In the genomic region with DNA sequence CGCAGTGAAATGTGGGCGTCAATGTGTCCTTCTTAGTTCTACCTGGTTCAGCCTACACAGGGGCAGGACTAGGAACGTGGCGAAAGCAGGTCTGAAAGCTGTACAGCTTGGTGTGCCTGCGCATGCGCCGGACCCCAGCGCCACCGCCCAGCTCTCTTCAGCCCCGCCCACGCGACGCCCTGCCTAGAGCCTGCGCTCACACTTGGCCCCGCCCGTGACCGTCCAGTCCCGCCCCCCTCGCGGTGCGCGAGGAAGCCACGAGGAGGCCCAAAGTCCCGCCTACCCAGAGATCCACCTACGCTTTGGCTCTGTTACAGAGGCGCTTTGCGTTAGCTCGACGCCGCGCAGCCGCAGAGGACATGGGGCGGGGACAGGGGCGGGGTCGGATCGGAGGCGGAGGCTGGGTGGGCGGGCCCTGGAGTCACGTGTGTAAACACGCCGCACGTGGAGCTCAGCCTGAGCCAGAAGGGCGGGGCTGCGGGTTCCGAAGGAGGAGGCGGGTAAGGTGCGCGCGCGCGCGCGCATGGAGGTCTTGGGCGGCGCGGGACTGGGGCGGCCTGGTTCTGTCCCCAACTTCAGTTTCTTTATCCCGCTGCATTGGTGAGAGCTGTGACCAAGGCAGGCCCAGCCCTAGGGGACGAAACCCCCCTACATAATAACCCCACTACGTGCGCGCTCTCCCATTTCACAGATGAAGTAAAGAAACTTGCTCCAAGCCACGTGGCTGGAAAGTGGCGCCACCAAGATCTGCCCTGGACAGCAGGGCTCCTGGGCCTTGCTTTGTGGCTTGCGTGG, we compare ENCODE assay signal across 8 mouse cellular contexts. TPM values are rescaled to one million over a fixed set of nuclear protein-coding genes. Genes with fewer than 3 reads are reported as not detected.
DNase-seq lines count a peak whose midpoint lies in the region; ATAC-seq lines count a peak whose summit lies in the region.

No protein-coding gene starts in this region.

- peak overlapping the region; percentile 49 for H3K9ac ChIP-seq in hindbrain, embryonic 15.5 days

- H3K9me3 ChIP-seq in hindbrain, embryonic 15.5 days: no peaks in the 10 kb centered on the region

- peak overlapping the region; percentile 83 for H3K4me2 ChIP-seq in hindbrain, embryonic 15.5 days

- H3K4me3 ChIP-seq in hindbrain, embryonic 15.5 days: peak overlapping the region; percentile 38

- H3K27me3 ChIP-seq in hindbrain, embryonic 15.5 days: peaks cover 18% of the 10 kb centered on the region

- DNase-seq in T-cell, adult 2 months (ENCODE audit: low spot score): peak; percentile 100
- DNase-seq in cerebellum, postnatal 36 days: peak; percentile 98 to 100
- DNase-seq in frontal cortex, postnatal 36 days (ENCODE audit: low spot score in 2 of 2): peak; percentile 99
- DNase-seq in left cerebral cortex, adult 11 months (ENCODE audit: low spot score): peak; percentile 100
- DNase-seq in lung, postnatal 4 days: peak; percentile 100
- peak; percentile 99 for DNase-seq in retina, postnatal 7 days (ENCODE audit: low read depth, low spot score)
- DNase-seq in urinary bladder, adult 2 months (ENCODE audit: low spot score): peak; percentile 95

- H3K27ac ChIP-seq in hindbrain, embryonic 15.5 days (replicated peaks): no peak overlapping the region

- ATAC-seq in hindbrain, embryonic 15.5 days (ENCODE audit: low FRiP score, low read depth): peak; percentile 98

- H3K4me1 ChIP-seq in hindbrain, embryonic 15.5 days (replicated peaks): peaks cover 16% of the 10 kb centered on the region

- WGBS in hindbrain, embryonic 15.5 days: under 1% methylated on average over 65 of the region's 65 CpGs

- H3K36me3 ChIP-seq in hindbrain, embryonic 15.5 days: no peaks in the 10 kb centered on the region

RNA-seq across cellular contexts. Expression of gene Ccne1, which starts 22.4 kb away (rescaled TPM):
- polyA plus RNA-seq in hindbrain, embryonic 15.5 days (2015; fragmentation: Nextera tagmentation; extraction: Ambion mirVana): 19.4 and 20.4 TPM in 2 replicates
- polyA plus RNA-seq in urinary bladder, adult 2 months (2012; rRNA removed): 3.1 and 3.6 TPM in 2 replicates
